Mouse (Mus musculus) effector memory CD4-positive, alpha-beta T cell, adult 7 months (primary cell): ENCODE measurements around the gene Nxf2. TPM values are rescaled to one million over a fixed set of nuclear protein-coding genes. Genes with fewer than 3 reads are reported as not detected.

Source experiments
- polyA plus RNA-seq: library from polyadenylated mRNA; unstranded; fragments of 100-300 nt; shearing (Covaris generic); gene quantifications from one replicate; pipeline ENCODE4 v1.2.1, GENCODE M21; 2017

Nxf2 gene
- polyA plus RNA-seq: 0.49 TPM

DNA sequence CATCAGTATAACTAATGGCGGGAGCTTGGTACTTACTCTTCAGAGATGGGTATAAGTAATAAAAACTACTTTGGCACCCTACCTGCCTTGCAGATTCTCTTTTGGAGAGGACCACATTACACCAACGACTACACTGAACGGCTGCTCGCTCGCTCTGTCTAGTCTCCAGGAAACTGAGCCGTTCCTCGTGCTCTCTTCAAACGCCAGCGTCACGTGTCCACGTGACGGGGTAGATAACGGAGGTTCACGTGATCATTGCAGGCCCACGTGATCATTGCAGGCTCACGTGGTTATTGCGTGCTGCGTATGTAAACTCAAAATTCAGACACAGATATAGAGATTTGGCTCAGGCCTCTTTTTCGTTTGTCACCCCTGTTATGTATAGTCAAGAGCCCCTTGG lies at the start of gene Nxf2:
TSS of gene Nxf2 (minus strand) at position 209 of the 400 bp plus-strand sequence.

DNA sequence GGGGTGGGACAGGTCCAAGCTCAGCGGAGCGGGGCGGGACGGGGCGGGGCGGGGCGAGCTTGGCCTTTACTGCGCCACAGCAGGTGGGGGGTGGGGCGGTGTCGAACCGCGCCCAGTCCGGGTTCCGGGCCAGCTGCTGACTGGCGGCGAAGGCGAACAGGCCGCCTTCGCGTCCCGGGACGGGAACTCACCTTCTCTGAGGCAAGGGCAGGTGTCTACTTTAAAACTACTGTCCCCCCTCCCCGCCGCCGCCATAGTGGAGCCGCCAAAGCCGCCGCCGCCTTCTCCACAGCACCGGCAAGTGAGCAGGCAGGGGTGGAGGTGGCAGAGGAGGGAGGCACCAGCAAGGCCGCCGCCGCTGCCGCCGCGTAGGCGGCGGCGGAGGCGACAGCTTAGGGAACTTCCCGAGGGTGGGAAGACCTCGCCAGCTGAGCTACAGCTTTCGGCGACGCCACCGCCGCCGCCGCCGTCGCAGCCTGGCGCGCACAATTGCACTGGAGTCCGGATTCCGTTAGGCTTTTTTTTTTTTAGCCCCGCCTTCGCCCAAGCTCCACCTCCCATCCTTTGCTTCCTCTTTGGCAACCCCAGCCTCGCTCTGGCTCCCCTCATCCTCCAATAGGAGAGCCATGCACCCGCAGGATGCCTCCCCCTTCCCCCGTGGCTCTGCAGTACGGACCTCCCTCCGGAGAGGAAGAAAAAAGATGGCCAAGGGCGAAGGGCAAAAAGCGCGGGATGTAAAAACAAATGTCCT lies 44.3 kb upstream of the Nxf2 start, which contains the start of gene Zmat1:
TSS of gene Zmat1 (minus strand) at position 490 of the 751 bp plus-strand sequence.

Other genes starting within 250 kb of the Nxf2 start
- not detected for gene Armcx1, start 246.8 kb downstream of the Nxf2 start, polyA plus RNA-seq
- gene Armcx6, start 213.3 kb downstream of the Nxf2 start, polyA plus RNA-seq: 0.49 TPM
- gene Armcx3, start 208.2 kb downstream of the Nxf2 start, polyA plus RNA-seq: 14.4 TPM
- 8.4 TPM for gene Armcx2, start 155.5 kb downstream of the Nxf2 start, polyA plus RNA-seq
- gene Zmat1, start 44.5 kb upstream of the Nxf2 start, polyA plus RNA-seq: 7.5 TPM
- not detected for gene Gm15023, start 212.9 kb upstream of the Nxf2 start, polyA plus RNA-seq
- gene Tceal6, start 245.9 kb upstream of the Nxf2 start, polyA plus RNA-seq: not detected